Mouse (Mus musculus) heart, postnatal 10 days (tissue): ENCODE measurements around the gene Clstn3. TPM values are rescaled to one million over a fixed set of nuclear protein-coding genes. Genes with fewer than 3 reads are reported as not detected.
"Not testable (repeated sequence)": the region's sequence is repeated elsewhere in the genome, so short reads cannot be mapped to it uniquely, and the experiment has no call there.

Source experiments
- DNase-seq, 2 experiments: peaks; one replicate each; pipeline ENCODE4 v3.0.0; 2021
- intact Hi-C: fragments of 180-260 bp; cut with DNase I; formaldehyde crosslinking; loops from one replicate; pipeline ENCODE4 v1.15.1; 2025
- total RNA-seq, 2 experiments: library from RNA; stranded (reverse); gene quantifications; 2 replicates each; pipeline ENCODE4 v1.2.3; 2021

Gene Clstn3
- total RNA-seq, 2 experiments from 2014 or later, result 2.0 to 11.3 TPM

GRCm38 (mm10) chr6:124451995-124452394 is 12.6 kb downstream of the Clstn3 start:
- intact Hi-C loops, result no loop called here

GRCm38 (mm10) chr6:124449668-124450383 is 14.8 kb downstream of the Clstn3 start:
- intact Hi-C loops, result no loop called here
- no peak for DNase-seq

More at GRCm38 (mm10) chr6:124451995-124452394, 12.6 kb downstream of the Clstn3 start:
- no peak for DNase-seq

- intact Hi-C loops, result no loop called here
- DNase-seq, result no peak
These were observed 15.5 kb downstream of the Clstn3 start for GRCm38 (mm10) chr6:124448959-124449667.

GRCm38 (mm10) chr6:124448186-124448852 is 16.3 kb downstream of the Clstn3 start:
- intact Hi-C loops, result no loop called here
- no peak for DNase-seq

GRCm38 (mm10) chr6:124447356-124447755 is 17.2 kb downstream of the Clstn3 start:
- intact Hi-C loops, result no loop called here
- DNase-seq, result no peak

- no peak for DNase-seq
- intact Hi-C loops, result no loop called here
These were observed 18.1 kb downstream of the Clstn3 start for GRCm38 (mm10) chr6:124446459-124446858.

- intact Hi-C loops, result no loop called here
- no peak for DNase-seq
These were observed 18.6 kb downstream of the Clstn3 start for GRCm38 (mm10) chr6:124446024-124446423.

GRCm38 (mm10) chr6:124443338-124443737 is 21.3 kb downstream of the Clstn3 start:
- intact Hi-C loops, result no loop called here
- no peak for DNase-seq

- intact Hi-C loops, result no loop called here
These were observed 28.3 kb downstream of the Clstn3 start for GRCm38 (mm10) chr6:124436245-124436644.

GRCm38 (mm10) chr6:124435173-124435572 is 29.4 kb downstream of the Clstn3 start:
- intact Hi-C loops, result no loop called here

More at GRCm38 (mm10) chr6:124436245-124436644, 28.3 kb downstream of the Clstn3 start:
- no peak for DNase-seq

GRCm38 (mm10) chr6:124433688-124434324 is 30.8 kb downstream of the Clstn3 start:
- intact Hi-C loops, result no loop called here
- no peak for DNase-seq

More at GRCm38 (mm10) chr6:124435173-124435572, 29.4 kb downstream of the Clstn3 start:
- DNase-seq, result no peak

GRCm38 (mm10) chr6:124430784-124431495 is 33.7 kb downstream of the Clstn3 start:
- intact Hi-C loops, result no loop called here
- DNase-seq, result no peak

- no peak for DNase-seq
- intact Hi-C loops, result no loop called here
These were observed 34.2 kb downstream of the Clstn3 start for GRCm38 (mm10) chr6:124430379-124430778.

- DNase-seq, result no peak
- intact Hi-C loops, result no loop called here
These were observed 36.6 kb downstream of the Clstn3 start for GRCm38 (mm10) chr6:124427791-124428576.

- intact Hi-C loops, result no loop called here
- no peak for DNase-seq
These were observed 37.3 kb downstream of the Clstn3 start for GRCm38 (mm10) chr6:124427289-124427688.

GRCm38 (mm10) chr6:124426604-124427003 is 38.0 kb downstream of the Clstn3 start:
- no peak for DNase-seq
- intact Hi-C loops, result no loop called here

GRCm38 (mm10) chr6:124425523-124425922 is 39.1 kb downstream of the Clstn3 start:
- no peak for DNase-seq
- intact Hi-C loops, result no loop called here

- intact Hi-C loops, DNase-seq: not testable (repeated sequence)
These were observed 39.6 kb downstream of the Clstn3 start for GRCm38 (mm10) chr6:124425042-124425441.

GRCm38 (mm10) chr6:124424068-124424498 is 40.5 kb downstream of the Clstn3 start:
- no peak for DNase-seq
- intact Hi-C loops, result no loop called here
